Mouse (Mus musculus): ENCODE data around the gene 5330417C22Rik. TPM values are rescaled to one million over a fixed set of nuclear protein-coding genes. Genes with fewer than 3 reads are reported as not detected.

Gene 5330417C22Rik
- polyA plus RNA-seq, 1 experiment from 2014 or later = 20.8 TPM

DNA sequence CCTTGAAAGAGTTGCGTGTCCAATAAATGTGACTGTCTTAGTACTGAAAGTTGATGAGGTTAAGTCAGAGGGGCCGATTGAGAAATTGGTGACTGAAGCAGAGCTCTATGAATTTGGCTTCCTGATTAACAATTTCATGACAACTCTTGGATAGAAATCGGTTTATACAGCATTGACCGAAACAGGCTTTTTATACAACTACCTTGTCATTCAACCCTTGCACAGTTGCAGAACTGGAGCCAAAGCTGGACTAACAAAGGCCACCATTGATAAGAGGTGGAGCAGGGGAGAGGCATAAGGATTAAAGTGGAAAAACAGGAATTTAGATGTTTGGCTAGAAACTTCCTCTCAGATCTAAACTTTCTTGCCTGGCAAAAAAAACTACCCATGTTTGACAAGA is 57.5 kb downstream of the 5330417C22Rik start:
- Histone ChIP-seq H3K9me3 (replicated peaks; ENCODE audit: control insufficient read depth, low read length, poor library complexity, severe bottlenecking) (no peaks in the 10 kb centered on the region), H3K4me2 (ENCODE audit: low read length) (no peak overlapping the region), H3K4me1 (ENCODE audit: control insufficient read depth, insufficient read depth, low read length) (no peaks in the 10 kb centered on the region), H3K27ac (ENCODE audit: low read length) (no peak overlapping the region), H3K36me3 (ENCODE audit: control insufficient read depth, insufficient read depth, low read length) (0 out of 2 replicates have a peak, but pooled peaks cover 2% of the 10 kb centered on the region), H3K27me3 (ENCODE audit: control insufficient read depth, insufficient read depth, low read depth, low read length) (no peaks in the 10 kb centered on the region), H3K4me3 (ENCODE audit: low read depth, low read length) (no peak overlapping the region), H3K9ac (ENCODE audit: low read depth, low read length) (no peak overlapping the region)
- ATAC-seq = no peak
- 77% methylated on average over 4 of the region's 4 CpGs for WGBS

- no peak for ATAC-seq
Observed at GRCm38 (mm10) chr3:108476761-108477619, 59.3 kb downstream of the 5330417C22Rik start.

DNA sequence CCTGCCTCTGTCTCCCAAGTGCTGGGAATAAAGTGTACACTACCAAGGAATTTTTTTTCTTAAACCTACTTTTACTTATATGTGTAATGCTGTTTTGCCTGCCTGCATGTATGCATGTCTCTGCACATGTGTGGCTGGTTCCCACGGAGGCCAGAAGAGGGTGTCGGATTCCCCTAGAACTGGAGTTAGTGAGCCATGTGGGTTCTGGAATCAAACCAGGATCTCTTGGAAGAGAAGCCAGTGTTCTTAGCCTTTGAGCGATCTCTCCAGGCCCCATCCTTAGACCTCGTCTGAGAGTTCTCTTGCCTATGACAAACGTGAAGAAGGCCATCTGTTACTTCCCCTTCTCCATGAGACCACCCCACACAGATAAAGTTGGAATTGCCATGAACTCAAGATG is 60.8 kb downstream of the 5330417C22Rik start:
- Histone ChIP-seq H3K27ac (ENCODE audit: low read length) (no peak overlapping the region), H3K4me1 (ENCODE audit: control insufficient read depth, insufficient read depth, low read length) (no peaks in the 10 kb centered on the region), H3K4me2 (ENCODE audit: low read length) (no peak overlapping the region), H3K36me3 (ENCODE audit: control insufficient read depth, insufficient read depth, low read length) (no peaks in the 10 kb centered on the region), H3K27me3 (ENCODE audit: control insufficient read depth, insufficient read depth, low read depth, low read length) (no peaks in the 10 kb centered on the region), H3K9ac (ENCODE audit: low read depth, low read length) (no peak overlapping the region), H3K9me3 (replicated peaks; ENCODE audit: control insufficient read depth, low read length, poor library complexity, severe bottlenecking) (no peaks in the 10 kb centered on the region), H3K4me3 (ENCODE audit: low read depth, low read length) (no peak overlapping the region)
- no peak for ATAC-seq
- 86% methylated on average over 5 of the region's 5 CpGs for WGBS

More at GRCm38 (mm10) chr3:108476761-108477619, 59.3 kb downstream of the 5330417C22Rik start:
- H3K9me3 ChIP-seq (replicated peaks; ENCODE audit: control insufficient read depth, low read length, poor library complexity, severe bottlenecking) = no peaks in the 10 kb centered on the region
- no peaks in the 10 kb centered on the region for H3K4me1 ChIP-seq (ENCODE audit: control insufficient read depth, insufficient read depth, low read length)
- H3K4me2 ChIP-seq (ENCODE audit: low read length) = no peak overlapping the region
- H3K27me3 ChIP-seq (ENCODE audit: control insufficient read depth, insufficient read depth, low read depth, low read length) = no peaks in the 10 kb centered on the region
- H3K9ac ChIP-seq (ENCODE audit: low read depth, low read length) = no peak overlapping the region
- H3K36me3 ChIP-seq (ENCODE audit: control insufficient read depth, insufficient read depth, low read length) = no peaks in the 10 kb centered on the region
- H3K4me3 ChIP-seq (ENCODE audit: low read depth, low read length) = no peak overlapping the region
- no peak overlapping the region for H3K27ac ChIP-seq (ENCODE audit: low read length)
- 69% methylated on average over 14 of the region's 14 CpGs for WGBS

GRCm38 (mm10) chr3:108474969-108475368 is 61.4 kb downstream of the 5330417C22Rik start:
- Histone ChIP-seq H3K27ac (ENCODE audit: low read length) (no peak overlapping the region), H3K9me3 (replicated peaks; ENCODE audit: control insufficient read depth, low read length, poor library complexity, severe bottlenecking) (no peaks in the 10 kb centered on the region), H3K4me2 (ENCODE audit: low read length) (no peak overlapping the region), H3K4me1 (ENCODE audit: control insufficient read depth, insufficient read depth, low read length) (no peaks in the 10 kb centered on the region), H3K9ac (ENCODE audit: low read depth, low read length) (no peak overlapping the region), H3K4me3 (ENCODE audit: low read depth, low read length) (no peak overlapping the region), H3K36me3 (ENCODE audit: control insufficient read depth, insufficient read depth, low read length) (no peaks in the 10 kb centered on the region), H3K27me3 (ENCODE audit: control insufficient read depth, insufficient read depth, low read depth, low read length) (no peaks in the 10 kb centered on the region)
- ATAC-seq = no peak
- 98% methylated on average over 7 of the region's 7 CpGs for WGBS

DNA sequence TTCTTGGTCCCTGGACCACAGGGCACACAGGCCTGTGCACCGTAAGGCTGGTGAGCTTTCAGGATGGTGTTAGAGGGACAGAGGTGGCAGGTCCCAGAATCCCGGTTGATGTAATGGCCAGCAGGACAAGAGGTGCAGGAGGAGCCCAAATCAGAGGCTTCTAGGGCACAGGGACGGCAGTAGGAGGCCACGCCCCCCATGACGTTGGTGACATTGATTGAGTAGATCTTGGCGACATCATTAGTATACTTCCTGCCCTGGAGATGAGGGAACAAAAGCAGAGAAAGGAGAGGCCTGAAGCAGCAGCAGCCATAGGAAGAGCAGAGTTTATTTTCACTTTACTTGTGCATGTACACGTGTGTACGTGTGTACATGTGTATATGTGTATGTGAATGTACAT is 68.6 kb downstream of the 5330417C22Rik start:
- H3K9me3 ChIP-seq (replicated peaks; ENCODE audit: control insufficient read depth, low read length, poor library complexity, severe bottlenecking) = no peaks in the 10 kb centered on the region
- 83% methylated on average over 8 of the region's 8 CpGs for WGBS
- ATAC-seq = no peak

GRCm38 (mm10) chr3:108466425-108466824 is 69.9 kb downstream of the 5330417C22Rik start:
- no peak overlapping the region for H3K27ac ChIP-seq (ENCODE audit: low read length)
- ATAC-seq = no peak
- H3K9ac ChIP-seq (ENCODE audit: low read depth, low read length) = no peak overlapping the region
- H3K9me3 ChIP-seq (replicated peaks; ENCODE audit: control insufficient read depth, low read length, poor library complexity, severe bottlenecking) = no peaks in the 10 kb centered on the region
- H3K36me3 ChIP-seq (ENCODE audit: control insufficient read depth, insufficient read depth, low read length) = 0 out of 2 replicates have a peak, but pooled peaks cover 4% of the 10 kb centered on the region
- 89% methylated on average over 6 of the region's 6 CpGs for WGBS
- no peaks in the 10 kb centered on the region for H3K4me1 ChIP-seq (ENCODE audit: control insufficient read depth, insufficient read depth, low read length)
- no peaks in the 10 kb centered on the region for H3K27me3 ChIP-seq (ENCODE audit: control insufficient read depth, insufficient read depth, low read depth, low read length)
- no peak overlapping the region for H3K4me3 ChIP-seq (ENCODE audit: low read depth, low read length)
- no peak overlapping the region for H3K4me2 ChIP-seq (ENCODE audit: low read length)

More for the DNA sequence above, 68.6 kb downstream of the 5330417C22Rik start:
- Histone ChIP-seq H3K27me3 (ENCODE audit: control insufficient read depth, insufficient read depth, low read depth, low read length) (no peaks in the 10 kb centered on the region), H3K4me3 (ENCODE audit: low read depth, low read length) (no peak overlapping the region), H3K36me3 (ENCODE audit: control insufficient read depth, insufficient read depth, low read length) (0 out of 2 replicates have a peak, but pooled peaks cover 4% of the 10 kb centered on the region), H3K9ac (ENCODE audit: low read depth, low read length) (no peak overlapping the region), H3K4me2 (ENCODE audit: low read length) (no peak overlapping the region), H3K4me1 (ENCODE audit: control insufficient read depth, insufficient read depth, low read length) (no peaks in the 10 kb centered on the region), H3K27ac (ENCODE audit: low read length) (no peak overlapping the region)

GRCm38 (mm10) chr3:108458866-108459265 is 77.5 kb downstream of the 5330417C22Rik start:
- Histone ChIP-seq H3K27me3 (ENCODE audit: control insufficient read depth, insufficient read depth, low read depth, low read length) (no peaks in the 10 kb centered on the region), H3K9ac (ENCODE audit: low read depth, low read length) (no peak overlapping the region), H3K4me2 (ENCODE audit: low read length) (no peak overlapping the region), H3K4me1 (ENCODE audit: control insufficient read depth, insufficient read depth, low read length) (no peaks in the 10 kb centered on the region), H3K27ac (ENCODE audit: low read length) (no peak overlapping the region), H3K9me3 (replicated peaks; ENCODE audit: control insufficient read depth, low read length, poor library complexity, severe bottlenecking) (no peaks in the 10 kb centered on the region), H3K4me3 (ENCODE audit: low read depth, low read length) (no peak overlapping the region), H3K36me3 (ENCODE audit: control insufficient read depth, insufficient read depth, low read length) (peaks cover 3% of the 10 kb centered on the region; the same call in 1 of the 2 replicates)
- WGBS = 42% methylated on average over 10 of the region's 10 CpGs
- no peak for ATAC-seq

GRCm38 (mm10) chr3:108458380-108458779 is 78.0 kb downstream of the 5330417C22Rik start:
- Histone ChIP-seq H3K9ac (ENCODE audit: low read depth, low read length) (no peak overlapping the region), H3K4me3 (ENCODE audit: low read depth, low read length) (no peak overlapping the region), H3K9me3 (replicated peaks; ENCODE audit: control insufficient read depth, low read length, poor library complexity, severe bottlenecking) (no peaks in the 10 kb centered on the region), H3K4me1 (ENCODE audit: control insufficient read depth, insufficient read depth, low read length) (no peaks in the 10 kb centered on the region), H3K27me3 (ENCODE audit: control insufficient read depth, insufficient read depth, low read depth, low read length) (no peaks in the 10 kb centered on the region), H3K4me2 (ENCODE audit: low read length) (no peak overlapping the region), H3K27ac (ENCODE audit: low read length) (no peak overlapping the region), H3K36me3 (ENCODE audit: control insufficient read depth, insufficient read depth, low read length) (peaks cover 3% of the 10 kb centered on the region; the same call in 1 of the 2 replicates)
- no peak for ATAC-seq
- WGBS = 51% methylated on average over 14 of the region's 14 CpGs

DNA sequence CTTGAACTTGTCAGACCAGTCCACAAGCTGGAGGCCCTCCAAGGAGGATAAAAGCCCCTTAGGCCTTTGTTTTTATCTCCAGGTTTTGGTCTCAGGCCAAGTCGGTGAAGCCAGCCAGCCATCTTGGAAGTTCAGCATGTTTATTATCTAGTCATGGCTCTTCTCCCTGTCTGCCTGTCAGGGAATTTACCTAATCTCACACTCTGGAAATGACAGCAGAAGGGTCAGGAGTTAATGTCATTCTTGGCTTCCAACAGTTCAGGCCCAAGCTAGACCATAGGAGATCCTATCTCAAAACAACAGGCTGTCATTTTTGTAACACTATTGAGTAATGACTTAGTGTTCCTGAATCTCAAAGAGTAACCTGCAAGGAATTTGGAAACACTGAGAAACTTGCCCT is 82.2 kb downstream of the 5330417C22Rik start:
- H3K9me3 ChIP-seq (replicated peaks; ENCODE audit: control insufficient read depth, low read length, poor library complexity, severe bottlenecking) = no peaks in the 10 kb centered on the region
- no peak overlapping the region for H3K4me2 ChIP-seq (ENCODE audit: low read length)
- no peaks in the 10 kb centered on the region for H3K36me3 ChIP-seq (ENCODE audit: control insufficient read depth, insufficient read depth, low read length)
- no peak for ATAC-seq
- H3K9ac ChIP-seq (ENCODE audit: low read depth, low read length) = no peak overlapping the region
- H3K4me3 ChIP-seq (ENCODE audit: low read depth, low read length) = no peak overlapping the region
- no peaks in the 10 kb centered on the region for H3K27me3 ChIP-seq (ENCODE audit: control insufficient read depth, insufficient read depth, low read depth, low read length)
- WGBS = 72% methylated on average over 1 of the region's 1 CpGs
- no peak overlapping the region for H3K27ac ChIP-seq (ENCODE audit: low read length)
- H3K4me1 ChIP-seq (ENCODE audit: control insufficient read depth, insufficient read depth, low read length) = no peaks in the 10 kb centered on the region

All from midbrain, embryonic 16.5 days (tissue).